Mouse (Mus musculus) layer of hippocampus, adult 2 months (tissue): ENCODE measurements around the gene P2rx5. TPM values are rescaled to one million over a fixed set of nuclear protein-coding genes. Genes with fewer than 3 reads are reported as not detected.
A peak's percentile ranks its signal among the peaks of the same experiment; 100 is the strongest.

ENCODE experiments used
- DNase-seq, 2 experiments: peaks; one replicate each; pipeline ENCODE4 v3.0.0; 2022; ENCODE audit warnings: low spot score in 2 of 2
- H3K27ac ChIP-seq: fragments of 200-600 bp; 2 replicates; pipeline ENCODE4 v1.8.1; 2022
- H3K4me3 ChIP-seq: fragments of 200-600 bp; 2 replicates; pipeline ENCODE4 v1.8.1; 2022; ENCODE audit warnings: mild to moderate bottlenecking
- CTCF ChIP-seq: fragments of 200-600 bp; conservative IDR thresholded peaks from 2 replicates; pipeline ENCODE4 v1.8.1; 2022; ENCODE audit warnings: antibody characterized with exemption, mild to moderate bottlenecking, moderate library complexity
- total RNA-seq, 2 experiments: library from RNA; stranded (reverse); gene quantifications; 2 replicates each; pipeline ENCODE4 v1.2.3; 2021

The P2rx5 gene
- total RNA-seq, 2 experiments from 2014 or later, result 2.0 to 3.1 TPM

- no peak for DNase-seq
- TF ChIP-seq CTCF, result 0 out of 2 replicates have a peak, but pooled peaks have one; percentile 11
- H3K27ac ChIP-seq, result peak overlapping the region; percentile 90; the same call in 1 of the 2 replicates
- H3K4me3 ChIP-seq, result peak overlapping the region; percentile 89
Observed at GRCm38 (mm10) chr11:73177895-73178294, 17.7 kb downstream of the P2rx5 start.

GRCm38 (mm10) chr11:73185872-73186615, 25.8 kb downstream of the P2rx5 start:
- TF ChIP-seq CTCF, result no peak
- DNase-seq, result no peak
- Histone ChIP-seq H3K4me3 (no peak overlapping the region), H3K27ac (no peak overlapping the region)

- DNase-seq, result no peak
- TF ChIP-seq CTCF, result no peak
- Histone ChIP-seq H3K4me3 (no peak overlapping the region), H3K27ac (no peak overlapping the region)
Observed at GRCm38 (mm10) chr11:73187231-73187630, 27.0 kb downstream of the P2rx5 start.

- no peak for TF ChIP-seq CTCF
- no peak overlapping the region for H3K4me3 ChIP-seq
- DNase-seq, result no peak
- no peak overlapping the region for H3K27ac ChIP-seq
Observed at GRCm38 (mm10) chr11:73193047-73193446, 32.8 kb downstream of the P2rx5 start.

GRCm38 (mm10) chr11:73194444-73194843, 34.2 kb downstream of the P2rx5 start:
- no peak for DNase-seq
- TF ChIP-seq CTCF, result no peak
- Histone ChIP-seq H3K27ac (no peak overlapping the region), H3K4me3 (no peak overlapping the region)

- Histone ChIP-seq H3K27ac (peak overlapping the region; percentile 97), H3K4me3 (peak overlapping the region; percentile 94)
- no peak for DNase-seq
- no peak for TF ChIP-seq CTCF
Observed at GRCm38 (mm10) chr11:73198190-73198589, 38.0 kb downstream of the P2rx5 start.

- peak within 1 kb of the TSS; percentile 97 for H3K27ac ChIP-seq
- peak; percentile 78 to 92 for DNase-seq
- no peak; the same call in 1 of the 2 replicates for TF ChIP-seq CTCF
- peak within 1 kb of the TSS; percentile 94 for H3K4me3 ChIP-seq
Observed at GRCm38 (mm10) chr11:73198603-73199229, 38.5 kb downstream of the P2rx5 start, which contains the start of gene Ctns. Gene Ctns (minus strand): TSS chr11:73199042.

- DNase-seq, result peak; percentile 96
- Histone ChIP-seq H3K4me3 (peak within 1 kb of the TSS; percentile 94), H3K27ac (peak within 1 kb of the TSS; percentile 97)
- no peak for TF ChIP-seq CTCF
Observed at GRCm38 (mm10) chr11:73199230-73199712, 39.0 kb downstream of the P2rx5 start, which contains the start of gene Shpk. Gene Shpk (plus strand): TSS chr11:73199460.

- no peak for TF ChIP-seq CTCF
- H3K27ac ChIP-seq, result peak overlapping the region; percentile 97; the same call in 1 of the 2 replicates
- peak overlapping the region; percentile 94 for H3K4me3 ChIP-seq
- no peak for DNase-seq
Observed at GRCm38 (mm10) chr11:73199879-73200278, 39.7 kb downstream of the P2rx5 start.

- DNase-seq, result no peak
- Histone ChIP-seq H3K27ac (no peak overlapping the region), H3K4me3 (no peak overlapping the region)
- no peak for TF ChIP-seq CTCF
Observed at GRCm38 (mm10) chr11:73201021-73201420, 40.8 kb downstream of the P2rx5 start.

- peak; percentile 55 for TF ChIP-seq CTCF
- Histone ChIP-seq H3K4me3 (no peak overlapping the region), H3K27ac (no peak overlapping the region)
- no peak for DNase-seq
Observed at GRCm38 (mm10) chr11:73201597-73201996, 41.4 kb downstream of the P2rx5 start.

- no peak overlapping the region for H3K4me3 ChIP-seq
- TF ChIP-seq CTCF, result no peak
- no peak for DNase-seq
- no peak overlapping the region for H3K27ac ChIP-seq
Observed at GRCm38 (mm10) chr11:73203895-73204294, 43.7 kb downstream of the P2rx5 start.

GRCm38 (mm10) chr11:73205194-73205593, 45.0 kb downstream of the P2rx5 start:
- Histone ChIP-seq H3K4me3 (no peak overlapping the region), H3K27ac (no peak overlapping the region)
- DNase-seq, result no peak
- TF ChIP-seq CTCF, result no peak
